Mouse (Mus musculus) olfactory bulb, adult 2 months (tissue): Measurements from ENCODE around the gene Jarid2.

ENCODE experiments used
- CTCF ChIP-seq: fragments of 200-500 bp; IDR thresholded peaks from 2 replicates; pipeline ENCODE4 v1.5.1; 2012; ENCODE audit warnings: low read depth, mild to moderate bottlenecking, low read length, moderate library complexity; ENCODE audit not compliant: insufficient read depth
- POLR2A ChIP-seq: fragments of 200-500 bp; IDR thresholded peaks from 2 replicates; pipeline ENCODE4 v1.6.1; 2012; ENCODE audit warnings: mild to moderate bottlenecking, low read depth, low read length, moderate library complexity; ENCODE audit not compliant: insufficient read depth

GRCm38 (mm10) chr13:44852024-44852423 is 122.8 kb downstream of the Jarid2 start:
- TF ChIP-seq POLR2A (no peak), CTCF (no peak)
